Mouse (Mus musculus) hindbrain, embryonic 15.5 days (tissue): ENCODE measurements at regions not wholly inside any gene's neighbourhood (a gene's known extent, or its start where the extent isn't known, plus 50 kb on each side); places are given as distances from the start of the nearest gene placed in this dataset.

Source experiments
- ATAC-seq: fragments of 200-750 bp; cut with Nextera tagmentation; 2 replicates; pipeline ENCODE4 v1.8.0; 2017; ENCODE audit warnings: low read depth, moderate number of reproducible peaks, moderate TSS enrichment; ENCODE audit not compliant: low FRiP score
- H3K27ac ChIP-seq: fragments of 300-500 bp; sonication (generic); replicated peaks from 2 replicates; pipeline ENCODE4 v1.5.1; 2015; ENCODE audit warnings: mild to moderate bottlenecking, inconsistent platforms
- H3K27me3 ChIP-seq: fragments of 300-500 bp; sonication (generic); 2 replicates; pipeline ENCODE4 v1.6.1; 2015; ENCODE audit warnings: control low read depth, inconsistent platforms
- H3K36me3 ChIP-seq: fragments of 300-500 bp; sonication (generic); 2 replicates; pipeline ENCODE4 v1.6.1; 2015; ENCODE audit warnings: control low read depth, inconsistent platforms
- H3K4me1 ChIP-seq: fragments of 300-500 bp; sonication (generic); replicated peaks from 2 replicates; pipeline ENCODE4 v1.6.1; 2015; ENCODE audit warnings: control low read depth, inconsistent platforms
- H3K4me2 ChIP-seq: fragments of 300-500 bp; sonication (generic); 2 replicates; pipeline ENCODE4 v1.6.1; 2015; ENCODE audit warnings: moderate library complexity, mild to moderate bottlenecking, inconsistent platforms
- H3K4me3 ChIP-seq: fragments of 300-500 bp; sonication (generic); 2 replicates; pipeline ENCODE4 v1.5.1; 2015; ENCODE audit warnings: mild to moderate bottlenecking, inconsistent platforms
- H3K9ac ChIP-seq: fragments of 300-500 bp; sonication (generic); 2 replicates; pipeline ENCODE4 v1.6.1; 2015; ENCODE audit warnings: inconsistent platforms
- H3K9me3 ChIP-seq: fragments of 300-500 bp; sonication (generic); 2 replicates; pipeline ENCODE4 v1.6.1; 2016; ENCODE audit warnings: control low read depth, inconsistent platforms
- whole genome bisulfite sequencing: fragments of 180-500 bp; shearing (Covaris S2); methylation state at CpG from one replicate; pipeline ENCODE4 v1.1.7; 2015; 5-methylcytosine and 5-hydroxymethylcytosine counted together

- Histone ChIP-seq H3K9me3 (no peaks in the 10 kb centered on the region), H3K4me1 (peaks cover 6% of the 10 kb centered on the region; the same call in 1 of the 2 replicates), H3K27ac (no peak overlapping the region), H3K27me3 (no peaks in the 10 kb centered on the region), H3K9ac (no peak overlapping the region), H3K4me3 (no peak overlapping the region), H3K4me2 (no peak overlapping the region), H3K36me3 (no peaks in the 10 kb centered on the region)
- WGBS, result 73% methylated on average over 4 of the region's 4 CpGs
- ATAC-seq, result no peak
Measured at GRCm38 (mm10) chr7:77928479-77929467, 809.0 kb downstream of the Ntrk3 start.

GRCm38 (mm10) chr7:77899231-77899630 is 838.6 kb downstream of the Ntrk3 start:
- Histone ChIP-seq H3K27ac (no peak overlapping the region), H3K27me3 (no peaks in the 10 kb centered on the region), H3K4me1 (no peaks in the 10 kb centered on the region; the same call in 1 of the 2 replicates), H3K9ac (no peak overlapping the region), H3K4me3 (no peak overlapping the region), H3K4me2 (no peak overlapping the region), H3K9me3 (no peaks in the 10 kb centered on the region), H3K36me3 (no peaks in the 10 kb centered on the region)
- peak; percentile 56; the same call in 1 of the 2 replicates for ATAC-seq
- WGBS, result 41% methylated on average over 7 of the region's 7 CpGs

GRCm38 (mm10) chr7:77888543-77888942 is 849.3 kb downstream of the Ntrk3 start:
- H3K27me3 ChIP-seq, result no peaks in the 10 kb centered on the region
- no peak overlapping the region for H3K4me2 ChIP-seq
- H3K9me3 ChIP-seq, result no peaks in the 10 kb centered on the region
- H3K9ac ChIP-seq, result no peak overlapping the region
- 56% methylated on average over 2 of the region's 2 CpGs for WGBS
- no peak for ATAC-seq
- H3K36me3 ChIP-seq, result no peaks in the 10 kb centered on the region
- no peak overlapping the region for H3K4me3 ChIP-seq
- no peaks in the 10 kb centered on the region for H3K4me1 ChIP-seq
- no peak overlapping the region for H3K27ac ChIP-seq

- no peaks in the 10 kb centered on the region for H3K4me1 ChIP-seq
- H3K4me2 ChIP-seq, result no peak overlapping the region
- H3K9ac ChIP-seq, result no peak overlapping the region
- no peak overlapping the region for H3K4me3 ChIP-seq
- 60% methylated on average over 5 of the region's 5 CpGs for WGBS
- no peaks in the 10 kb centered on the region for H3K36me3 ChIP-seq
- no peak overlapping the region for H3K27ac ChIP-seq
- no peaks in the 10 kb centered on the region for H3K9me3 ChIP-seq
- ATAC-seq, result no peak
- no peaks in the 10 kb centered on the region for H3K27me3 ChIP-seq
Measured at GRCm38 (mm10) chr7:77882605-77883354, 855.0 kb downstream of the Ntrk3 start.

- Histone ChIP-seq H3K9ac (no peak overlapping the region), H3K9me3 (no peaks in the 10 kb centered on the region), H3K4me1 (peaks cover 8% of the 10 kb centered on the region; the same call in 1 of the 2 replicates), H3K27me3 (no peaks in the 10 kb centered on the region; the same call in 1 of the 2 replicates), H3K27ac (no peak overlapping the region), H3K36me3 (no peaks in the 10 kb centered on the region), H3K4me3 (no peak overlapping the region), H3K4me2 (no peak overlapping the region)
- 0 out of 2 replicates have a peak, but pooled peaks have one; percentile 38 for ATAC-seq
- 27% methylated on average over 4 of the region's 4 CpGs for WGBS
Measured at GRCm38 (mm10) chr7:77867518-77867917, 870.3 kb downstream of the Ntrk3 start.

- WGBS, result 87% methylated on average over 8 of the region's 8 CpGs
Measured at GRCm38 (mm10) chr7:77861841-77862240, 876.0 kb downstream of the Ntrk3 start.

GRCm38 (mm10) chr7:77858436-77858835 is 879.4 kb downstream of the Ntrk3 start:
- H3K27me3 ChIP-seq, result 0 out of 2 replicates have a peak, but pooled peaks cover 2% of the 10 kb centered on the region
- no peak overlapping the region for H3K27ac ChIP-seq
- H3K4me3 ChIP-seq, result no peak overlapping the region
- H3K4me2 ChIP-seq, result no peak overlapping the region
- H3K9ac ChIP-seq, result no peak overlapping the region
- no peak for ATAC-seq
- 67% methylated on average over 4 of the region's 4 CpGs for WGBS
- no peaks in the 10 kb centered on the region for H3K36me3 ChIP-seq
- H3K9me3 ChIP-seq, result no peaks in the 10 kb centered on the region
- H3K4me1 ChIP-seq, result no peaks in the 10 kb centered on the region

More at GRCm38 (mm10) chr7:77861841-77862240, 876.0 kb downstream of the Ntrk3 start:
- Histone ChIP-seq H3K27me3 (0 out of 2 replicates have a peak, but pooled peaks cover 2% of the 10 kb centered on the region), H3K9ac (no peak overlapping the region), H3K4me2 (no peak overlapping the region), H3K36me3 (no peaks in the 10 kb centered on the region), H3K9me3 (no peaks in the 10 kb centered on the region), H3K4me1 (no peaks in the 10 kb centered on the region), H3K27ac (no peak overlapping the region), H3K4me3 (no peak overlapping the region)
- ATAC-seq, result no peak

- Histone ChIP-seq H3K9ac (no peak overlapping the region), H3K9me3 (no peaks in the 10 kb centered on the region), H3K4me3 (no peak overlapping the region), H3K4me2 (no peak overlapping the region), H3K36me3 (no peaks in the 10 kb centered on the region), H3K27me3 (0 out of 2 replicates have a peak, but pooled peaks cover 2% of the 10 kb centered on the region), H3K4me1 (no peaks in the 10 kb centered on the region), H3K27ac (no peak overlapping the region)
- no peak for ATAC-seq
- WGBS, result 74% methylated on average over 5 of the region's 5 CpGs
Measured at GRCm38 (mm10) chr7:77857979-77858378, 879.8 kb downstream of the Ntrk3 start.

GRCm38 (mm10) chr7:77855653-77856239 is 882.1 kb downstream of the Ntrk3 start:
- H3K4me1 ChIP-seq, result no peaks in the 10 kb centered on the region
- no peak overlapping the region for H3K4me3 ChIP-seq
- ATAC-seq, result no peak

GRCm38 (mm10) chr7:77855077-77855476 is 882.7 kb downstream of the Ntrk3 start:
- no peaks in the 10 kb centered on the region for H3K4me1 ChIP-seq
- ATAC-seq, result no peak
- 85% methylated on average over 2 of the region's 2 CpGs for WGBS
- no peaks in the 10 kb centered on the region for H3K36me3 ChIP-seq
- no peak overlapping the region for H3K9ac ChIP-seq
- 0 out of 2 replicates have a peak, but pooled peaks cover 2% of the 10 kb centered on the region for H3K27me3 ChIP-seq
- no peak overlapping the region for H3K4me3 ChIP-seq
- no peak overlapping the region for H3K4me2 ChIP-seq
- no peak overlapping the region for H3K27ac ChIP-seq
- H3K9me3 ChIP-seq, result no peaks in the 10 kb centered on the region

More at GRCm38 (mm10) chr7:77855653-77856239, 882.1 kb downstream of the Ntrk3 start:
- Histone ChIP-seq H3K36me3 (no peaks in the 10 kb centered on the region), H3K27me3 (0 out of 2 replicates have a peak, but pooled peaks cover 2% of the 10 kb centered on the region), H3K9ac (no peak overlapping the region), H3K9me3 (no peaks in the 10 kb centered on the region), H3K4me2 (no peak overlapping the region), H3K27ac (no peak overlapping the region)
- WGBS, result 66% methylated on average over 6 of the region's 6 CpGs

GRCm38 (mm10) chr7:77824261-77824959 is 913.4 kb downstream of the Ntrk3 start:
- no peak for ATAC-seq
- Histone ChIP-seq H3K27me3 (no peaks in the 10 kb centered on the region), H3K4me2 (no peak overlapping the region), H3K9me3 (no peaks in the 10 kb centered on the region), H3K9ac (no peak overlapping the region), H3K4me1 (no peaks in the 10 kb centered on the region), H3K27ac (no peak overlapping the region), H3K4me3 (no peak overlapping the region), H3K36me3 (no peaks in the 10 kb centered on the region)
- 69% methylated on average over 6 of the region's 6 CpGs for WGBS
